Mouse (Mus musculus) kidney, embryonic 14.5 days (tissue): ENCODE data around the gene Tmem40. TPM values are rescaled to one million over a fixed set of nuclear protein-coding genes. Genes with fewer than 3 reads are reported as not detected.

Experiments used
- ATAC-seq: fragments of 200-750 bp; cut with Nextera tagmentation; 2 replicates; pipeline ENCODE4 v1.8.0; 2017; ENCODE audit warnings: moderate number of reproducible peaks, mild to moderate bottlenecking, moderate TSS enrichment, moderate library complexity; ENCODE audit not compliant: low FRiP score, low TSS enrichment
- H3K27ac ChIP-seq: fragments of 300-500 bp; sonication (generic); 2 replicates; pipeline ENCODE4 v1.5.1; 2014; ENCODE audit warnings: low read depth, mild to moderate bottlenecking, low read length, moderate library complexity, mixed read lengths
- H3K27me3 ChIP-seq: fragments of 300-500 bp; sonication (generic); 2 replicates; pipeline ENCODE4 v1.6.1; 2014; ENCODE audit warnings: mild to moderate bottlenecking, low read length; ENCODE audit not compliant: control insufficient read depth, insufficient read depth
- H3K36me3 ChIP-seq: fragments of 300-500 bp; sonication (generic); 2 replicates; pipeline ENCODE4 v1.6.1; 2014; ENCODE audit warnings: low read length, mixed read lengths; ENCODE audit not compliant: control insufficient read depth, insufficient read depth
- H3K4me1 ChIP-seq: fragments of 300-500 bp; sonication (generic); 2 replicates; pipeline ENCODE4 v1.6.1; 2014; ENCODE audit warnings: low read length, mixed read lengths; ENCODE audit not compliant: control insufficient read depth, insufficient read depth
- H3K4me2 ChIP-seq: fragments of 300-500 bp; sonication (generic); replicated peaks from 2 replicates; pipeline ENCODE4 v1.6.1; 2014; ENCODE audit warnings: low read depth, mild to moderate bottlenecking, low read length
- H3K4me3 ChIP-seq: fragments of 300-500 bp; sonication (generic); 2 replicates; pipeline ENCODE4 v1.5.1; 2014; ENCODE audit warnings: mild to moderate bottlenecking, low read length
- H3K9ac ChIP-seq: fragments of 300-500 bp; sonication (generic); 2 replicates; pipeline ENCODE4 v1.6.1; 2014; ENCODE audit warnings: low read depth, mild to moderate bottlenecking, low read length, moderate library complexity
- H3K9me3 ChIP-seq: fragments of 300-500 bp; sonication (generic); 2 replicates; pipeline ENCODE4 v1.6.1; 2016; ENCODE audit warnings: low read length; ENCODE audit not compliant: control insufficient read depth
- WGBS: fragments of 180-500 bp; shearing (Covaris S2); extraction: QIAGEN DNeasy Blood & Tissue Kit; methylation state at CpG from one replicate; pipeline ENCODE4 v1.1.7; 2014; 5-methylcytosine and 5-hydroxymethylcytosine counted together
- microRNA-seq: library from miRNA; unstranded; fragments of <30 nt; microRNA quantifications from one replicate; pipeline ENCODE4, GENCODE M21; 2016
- polyA plus RNA-seq: library from polyadenylated mRNA; unstranded; fragments of >200 nt; fragmentation: Nextera tagmentation; extraction: Ambion mirVana; gene quantifications from 2 replicates; pipeline ENCODE4 v1.2.1, GENCODE M21; 2014

The Tmem40 gene
- polyA plus RNA-seq, 1 experiment from 2014 or later: 1.4 TPM

GRCm38 (mm10) chr6:115687753-115688152 lies 74.5 kb downstream of the Tmem40 start:
- H3K36me3 ChIP-seq: no peaks in the 10 kb centered on the region
- no peaks in the 10 kb centered on the region for H3K4me1 ChIP-seq
- ATAC-seq: no peak
- no peak overlapping the region for H3K27ac ChIP-seq
- H3K9ac ChIP-seq: no peak overlapping the region
- no peak overlapping the region for H3K4me3 ChIP-seq
- H3K4me2 ChIP-seq: no peak overlapping the region
- H3K9me3 ChIP-seq: peaks cover 5% of the 10 kb centered on the region; the same call in 1 of the 2 replicates
- WGBS: 60% methylated on average over 3 of the region's 3 CpGs
- H3K27me3 ChIP-seq: no peaks in the 10 kb centered on the region

GRCm38 (mm10) chr6:115684851-115685646 lies 77.2 kb downstream of the Tmem40 start:
- no peak overlapping the region for H3K4me3 ChIP-seq
- H3K9ac ChIP-seq: no peak overlapping the region
- no peak overlapping the region for H3K4me2 ChIP-seq
- peaks cover 5% of the 10 kb centered on the region; the same call in 1 of the 2 replicates for H3K9me3 ChIP-seq
- WGBS: 61% methylated on average over 11 of the region's 11 CpGs
- no peaks in the 10 kb centered on the region for H3K27me3 ChIP-seq
- no peaks in the 10 kb centered on the region for H3K36me3 ChIP-seq
- no peak overlapping the region for H3K27ac ChIP-seq
- no peak for ATAC-seq
- no peaks in the 10 kb centered on the region for H3K4me1 ChIP-seq

- Histone ChIP-seq H3K4me3 (no peak overlapping the region), H3K9me3 (peaks cover 5% of the 10 kb centered on the region; the same call in 1 of the 2 replicates), H3K9ac (no peak overlapping the region), H3K36me3 (no peaks in the 10 kb centered on the region), H3K27ac (no peak overlapping the region), H3K27me3 (no peaks in the 10 kb centered on the region), H3K4me2 (no peak overlapping the region), H3K4me1 (no peaks in the 10 kb centered on the region)
- 93% methylated on average over 2 of the region's 2 CpGs for WGBS
- ATAC-seq: no peak
Observed at GRCm38 (mm10) chr6:115684271-115684670, 77.9 kb downstream of the Tmem40 start.

- Histone ChIP-seq H3K36me3 (no peaks in the 10 kb centered on the region), H3K9ac (no peak overlapping the region), H3K9me3 (no peaks in the 10 kb centered on the region), H3K4me1 (no peaks in the 10 kb centered on the region), H3K27me3 (no peaks in the 10 kb centered on the region), H3K4me2 (no peak overlapping the region), H3K4me3 (no peak overlapping the region), H3K27ac (no peak overlapping the region)
- 76% methylated on average over 4 of the region's 4 CpGs for WGBS
- no peak for ATAC-seq
Observed at GRCm38 (mm10) chr6:115681066-115681465, 81.1 kb downstream of the Tmem40 start.

Small RNAs within 50 kb of the gene (microRNA-seq; reads per million reads assigned to microRNA genes)
- not detected for gene Mir7660

Other genes with a start within 250 kb of the Tmem40 start
- 26.1 and 33.4 TPM in 2 replicates for gene Tsen2, start 217.7 kb downstream of the Tmem40 start, polyA plus RNA-seq
- gene Mkrn2os, start 169.8 kb downstream of the Tmem40 start, polyA plus RNA-seq: 5.2 and 5.8 TPM in 2 replicates
- 18.7 and 33.4 TPM in 2 replicates for gene Mkrn2, start 160.5 kb downstream of the Tmem40 start, polyA plus RNA-seq
- gene Raf1, start 85.8 kb downstream of the Tmem40 start, polyA plus RNA-seq: 85.9 and 125 TPM in 2 replicates
- 24.0 and 36.1 TPM in 2 replicates for gene Cand2, start 12.1 kb upstream of the Tmem40 start, polyA plus RNA-seq
- 2,535 and 3,306 TPM in 2 replicates for gene Rpl32, start 46.3 kb upstream of the Tmem40 start, polyA plus RNA-seq
- 1.3 and 2.1 TPM in 2 replicates for gene Efcab12, start 76.0 kb upstream of the Tmem40 start, polyA plus RNA-seq
- 14.3 and 20.9 TPM in 2 replicates for gene Mbd4, start 91.0 kb upstream of the Tmem40 start, polyA plus RNA-seq
- gene Ift122, start 91.1 kb upstream of the Tmem40 start, polyA plus RNA-seq: 19.0 and 33.3 TPM in 2 replicates
- gene Rho, start 169.3 kb upstream of the Tmem40 start, polyA plus RNA-seq: 0.06 TPM in 1 of 2 replicates, not detected in the other
- gene H1foo, start 182.5 kb upstream of the Tmem40 start, polyA plus RNA-seq: not detected in 2 replicates
- 58.3 and 62.7 TPM in 2 replicates for gene Plxnd1, start 232.6 kb upstream of the Tmem40 start, polyA plus RNA-seq